Mouse (Mus musculus) hindbrain, embryonic 15.5 days (tissue): ENCODE data around the gene Stx3. TPM values are rescaled to one million over a fixed set of nuclear protein-coding genes. Genes with fewer than 3 reads are reported as not detected.

ENCODE experiments used
- ATAC-seq: fragments of 200-750 bp; cut with Nextera tagmentation; 2 replicates; pipeline ENCODE4 v1.8.0; 2017; ENCODE audit warnings: low read depth, moderate number of reproducible peaks, moderate TSS enrichment; ENCODE audit not compliant: low FRiP score
- H3K27ac ChIP-seq: fragments of 300-500 bp; sonication (generic); replicated peaks from 2 replicates; pipeline ENCODE4 v1.5.1; 2015; ENCODE audit warnings: mild to moderate bottlenecking, inconsistent platforms
- H3K27me3 ChIP-seq: fragments of 300-500 bp; sonication (generic); 2 replicates; pipeline ENCODE4 v1.6.1; 2015; ENCODE audit warnings: control low read depth, inconsistent platforms
- H3K36me3 ChIP-seq: fragments of 300-500 bp; sonication (generic); 2 replicates; pipeline ENCODE4 v1.6.1; 2015; ENCODE audit warnings: control low read depth, inconsistent platforms
- H3K4me1 ChIP-seq: fragments of 300-500 bp; sonication (generic); replicated peaks from 2 replicates; pipeline ENCODE4 v1.6.1; 2015; ENCODE audit warnings: control low read depth, inconsistent platforms
- H3K4me2 ChIP-seq: fragments of 300-500 bp; sonication (generic); 2 replicates; pipeline ENCODE4 v1.6.1; 2015; ENCODE audit warnings: moderate library complexity, mild to moderate bottlenecking, inconsistent platforms
- H3K4me3 ChIP-seq: fragments of 300-500 bp; sonication (generic); 2 replicates; pipeline ENCODE4 v1.5.1; 2015; ENCODE audit warnings: mild to moderate bottlenecking, inconsistent platforms
- H3K9ac ChIP-seq: fragments of 300-500 bp; sonication (generic); 2 replicates; pipeline ENCODE4 v1.6.1; 2015; ENCODE audit warnings: inconsistent platforms
- H3K9me3 ChIP-seq: fragments of 300-500 bp; sonication (generic); 2 replicates; pipeline ENCODE4 v1.6.1; 2016; ENCODE audit warnings: control low read depth, inconsistent platforms
- WGBS: fragments of 180-500 bp; shearing (Covaris S2); methylation state at CpG from one replicate; pipeline ENCODE4 v1.1.7; 2015; 5-methylcytosine and 5-hydroxymethylcytosine counted together
- polyA plus RNA-seq: library from polyadenylated mRNA; unstranded; fragments of >200 nt; fragmentation: Nextera tagmentation; extraction: Ambion mirVana; gene quantifications from 2 replicates; pipeline ENCODE4 v1.2.1, GENCODE M21; 2015

The Stx3 gene
- polyA plus RNA-seq, 1 experiment from 2014 or later = 20.6 TPM

GRCm38 (mm10) chr19:11769257-11769920 is 49.8 kb downstream of the Stx3 start:
- Histone ChIP-seq H3K4me2 (peak overlapping the region; percentile 76), H3K27me3 (no peaks in the 10 kb centered on the region), H3K9me3 (no peaks in the 10 kb centered on the region), H3K36me3 (peaks cover 20% of the 10 kb centered on the region), H3K4me3 (peak overlapping the region; percentile 61), H3K9ac (no peak overlapping the region), H3K4me1 (peaks cover 13% of the 10 kb centered on the region), H3K27ac (no peak overlapping the region)
- peak; percentile 29; the same call in 1 of the 2 replicates for ATAC-seq
- 89% methylated on average over 5 of the region's 5 CpGs for WGBS

GRCm38 (mm10) chr19:11768163-11768562 is 51.0 kb downstream of the Stx3 start:
- Histone ChIP-seq H3K27ac (no peak overlapping the region), H3K9me3 (no peaks in the 10 kb centered on the region), H3K4me2 (no peak overlapping the region), H3K4me3 (no peak overlapping the region), H3K9ac (no peak overlapping the region), H3K27me3 (no peaks in the 10 kb centered on the region), H3K36me3 (peaks cover 8% of the 10 kb centered on the region), H3K4me1 (peaks cover 13% of the 10 kb centered on the region)
- WGBS = 15% methylated on average over 3 of the region's 3 CpGs
- no peak for ATAC-seq

- Histone ChIP-seq H3K4me1 (peaks cover 9% of the 10 kb centered on the region), H3K27ac (no peak overlapping the region), H3K36me3 (no peaks in the 10 kb centered on the region), H3K27me3 (no peaks in the 10 kb centered on the region), H3K4me3 (no peak overlapping the region), H3K4me2 (no peak overlapping the region), H3K9ac (no peak overlapping the region), H3K9me3 (no peaks in the 10 kb centered on the region)
- WGBS = 77% methylated on average over 4 of the region's 4 CpGs
- ATAC-seq = no peak
Observed at GRCm38 (mm10) chr19:11766413-11766812, 52.8 kb downstream of the Stx3 start.

- H3K36me3 ChIP-seq = no peaks in the 10 kb centered on the region
- no peaks in the 10 kb centered on the region for H3K27me3 ChIP-seq
- H3K4me2 ChIP-seq = no peak overlapping the region
- no peaks in the 10 kb centered on the region for H3K9me3 ChIP-seq
- H3K4me3 ChIP-seq = no peak overlapping the region
- H3K4me1 ChIP-seq = no peaks in the 10 kb centered on the region; the same call in 1 of the 2 replicates
- no peak for ATAC-seq
- no peak overlapping the region for H3K9ac ChIP-seq
- 86% methylated on average over 3 of the region's 3 CpGs for WGBS
- H3K27ac ChIP-seq = no peak overlapping the region
Observed at GRCm38 (mm10) chr19:11765059-11765458, 54.1 kb downstream of the Stx3 start.

- Histone ChIP-seq H3K36me3 (no peaks in the 10 kb centered on the region), H3K9me3 (no peaks in the 10 kb centered on the region), H3K9ac (no peak within 1 kb of the TSS), H3K4me3 (no peak within 1 kb of the TSS), H3K4me1 (no peaks in the 10 kb centered on the region), H3K27me3 (no peaks in the 10 kb centered on the region), H3K4me2 (no peak within 1 kb of the TSS), H3K27ac (no peak within 1 kb of the TSS)
- no peak for ATAC-seq
- 77% methylated on average over 2 of the region's 2 CpGs for WGBS
Observed at GRCm38 (mm10) chr19:11747298-11747697, 71.9 kb downstream of the Stx3 start, which contains the start of gene Gif. Gene Gif, plus strand, starts transcription at chr19:11747554.

GRCm38 (mm10) chr19:11745680-11746079 is 73.5 kb downstream of the Stx3 start:
- Histone ChIP-seq H3K4me1 (no peaks in the 10 kb centered on the region), H3K4me2 (no peak overlapping the region), H3K9me3 (no peaks in the 10 kb centered on the region), H3K27ac (no peak overlapping the region), H3K4me3 (no peak overlapping the region), H3K36me3 (no peaks in the 10 kb centered on the region), H3K9ac (no peak overlapping the region), H3K27me3 (no peaks in the 10 kb centered on the region)
- no peak for ATAC-seq

GRCm38 (mm10) chr19:11736455-11736854 is 82.7 kb downstream of the Stx3 start:
- 73% methylated on average over 1 of the region's 1 CpGs for WGBS
- H3K27me3 ChIP-seq = no peaks in the 10 kb centered on the region
- H3K4me3 ChIP-seq = no peak overlapping the region
- H3K9ac ChIP-seq = no peak overlapping the region
- no peak overlapping the region for H3K4me2 ChIP-seq
- H3K9me3 ChIP-seq = no peaks in the 10 kb centered on the region
- no peaks in the 10 kb centered on the region for H3K36me3 ChIP-seq
- H3K27ac ChIP-seq = no peak overlapping the region
- ATAC-seq = no peak
- no peaks in the 10 kb centered on the region for H3K4me1 ChIP-seq

GRCm38 (mm10) chr19:11730278-11730677 is 88.9 kb downstream of the Stx3 start:
- H3K9ac ChIP-seq = no peak overlapping the region
- no peaks in the 10 kb centered on the region for H3K36me3 ChIP-seq
- H3K4me3 ChIP-seq = no peak overlapping the region
- no peak overlapping the region for H3K4me2 ChIP-seq
- no peaks in the 10 kb centered on the region for H3K9me3 ChIP-seq
- H3K4me1 ChIP-seq = no peaks in the 10 kb centered on the region
- ATAC-seq = no peak
- H3K27ac ChIP-seq = no peak overlapping the region
- no peaks in the 10 kb centered on the region for H3K27me3 ChIP-seq
- WGBS = 91% methylated on average over 1 of the region's 1 CpGs

GRCm38 (mm10) chr19:11727304-11727703 is 91.9 kb downstream of the Stx3 start:
- Histone ChIP-seq H3K9ac (no peak overlapping the region), H3K27me3 (no peaks in the 10 kb centered on the region), H3K4me2 (no peak overlapping the region), H3K4me3 (no peak overlapping the region), H3K9me3 (no peaks in the 10 kb centered on the region), H3K36me3 (no peaks in the 10 kb centered on the region), H3K27ac (no peak overlapping the region), H3K4me1 (no peaks in the 10 kb centered on the region)
- WGBS = 92% methylated on average over 5 of the region's 5 CpGs
- ATAC-seq = no peak

GRCm38 (mm10) chr19:11725915-11726314 is 93.3 kb downstream of the Stx3 start:
- Histone ChIP-seq H3K9me3 (no peaks in the 10 kb centered on the region), H3K9ac (no peak overlapping the region), H3K36me3 (no peaks in the 10 kb centered on the region), H3K27me3 (no peaks in the 10 kb centered on the region), H3K4me3 (no peak overlapping the region), H3K4me1 (no peaks in the 10 kb centered on the region), H3K27ac (no peak overlapping the region), H3K4me2 (no peak overlapping the region)
- ATAC-seq = no peak
- WGBS = 95% methylated on average over 2 of the region's 2 CpGs

Other genes starting within 250 kb of the Stx3 start
- gene Ms4a6d, start 214.6 kb downstream of the Stx3 start, polyA plus RNA-seq = 2.6 and 3.0 TPM in 2 replicates
- 0.13 and 0.19 TPM in 2 replicates for gene Ms4a2, start 195.7 kb downstream of the Stx3 start, polyA plus RNA-seq
- not detected in 2 replicates for gene Ms4a3, start 178.6 kb downstream of the Stx3 start, polyA plus RNA-seq
- gene Oosp2, start 158.8 kb downstream of the Stx3 start, polyA plus RNA-seq = not detected in 2 replicates
- gene Oosp1, start 128.3 kb downstream of the Stx3 start, polyA plus RNA-seq = not detected in 2 replicates
- not detected in 2 replicates for gene Oosp3, start 122.3 kb downstream of the Stx3 start, polyA plus RNA-seq
- gene Gif, start 71.8 kb downstream of the Stx3 start, polyA plus RNA-seq = not detected in 2 replicates
- 44.6 and 45.2 TPM in 2 replicates for gene Mrpl16, start 49.0 kb downstream of the Stx3 start, polyA plus RNA-seq
- gene Olfr1417, start 19.8 kb upstream of the Stx3 start, polyA plus RNA-seq = 0.09 and 0.12 TPM in 2 replicates
- not detected in 2 replicates for gene Olfr1418, start 41.7 kb upstream of the Stx3 start, polyA plus RNA-seq
- not detected in 2 replicates for gene Olfr1419, start 55.7 kb upstream of the Stx3 start, polyA plus RNA-seq
- gene Olfr1420, start 67.2 kb upstream of the Stx3 start, polyA plus RNA-seq = not detected in 2 replicates
- 15.1 and 16.8 TPM in 2 replicates for gene Patl1, start 93.0 kb upstream of the Stx3 start, polyA plus RNA-seq
- gene Osbp, start 146.5 kb upstream of the Stx3 start, polyA plus RNA-seq = 3.4 and 3.7 TPM in 2 replicates
- not detected in 2 replicates for gene Olfr1423, start 221.9 kb upstream of the Stx3 start, polyA plus RNA-seq
- gene Olfr1424, start 243.3 kb upstream of the Stx3 start, polyA plus RNA-seq = not detected in 2 replicates